Mouse (Mus musculus) thymus, adult 2 months (tissue): ENCODE data around the gene Slc4a1.

Source experiments
- CTCF ChIP-seq: fragments of 200-500 bp; IDR thresholded peaks from 2 replicates; pipeline ENCODE4 v1.5.1; 2012; ENCODE audit warnings: mild to moderate bottlenecking, control low read depth, low read length, moderate library complexity, borderline replicate concordance; ENCODE audit not compliant: control insufficient read depth, poor library complexity, insufficient read depth; ENCODE audit errors: extremely low read depth
- POLR2A ChIP-seq: fragments of 200-500 bp; IDR thresholded peaks from 2 replicates; pipeline ENCODE4 v1.6.1; 2012; ENCODE audit warnings: mild to moderate bottlenecking, low read length, control low read depth, moderate library complexity; ENCODE audit not compliant: control insufficient read depth, poor library complexity, insufficient read depth; ENCODE audit errors: extremely low read depth

GRCm38 (mm10) chr11:102415034-102415802, 49.2 kb upstream of the Slc4a1 start:
- no peak for TF ChIP-seq CTCF
- TF ChIP-seq POLR2A, result no peak
